Mouse (Mus musculus) G1E (cell line): ENCODE results near the gene Smc3. TPM values are rescaled to one million over a fixed set of nuclear protein-coding genes. Genes with fewer than 3 reads are reported as not detected.

Experiments
- ATAC-seq: 2 replicates; pipeline ENCODE4 v1.8.0; 2016; ENCODE audit warnings: mild to moderate bottlenecking; ENCODE audit not compliant: insufficient number of reproducible peaks, poor library complexity, low FRiP score, severe bottlenecking; ENCODE audit errors: extremely low read depth
- DNase-seq: peaks from one replicate; pipeline ENCODE4 v3.0.0; 2012; ENCODE audit warnings: low spot score
- H3K27me3 ChIP-seq: 2 replicates; pipeline ENCODE4 v1.6.1; 2012; ENCODE audit warnings: mild to moderate bottlenecking, low read length, inconsistent platforms; ENCODE audit not compliant: insufficient read depth
- H3K36me3 ChIP-seq: replicated peaks from 2 replicates; pipeline ENCODE3; 2012; ENCODE audit warnings: mild to moderate bottlenecking, inconsistent platforms
- H3K4me1 ChIP-seq: 2 replicates; pipeline ENCODE4 v1.6.1; 2012; ENCODE audit warnings: low read depth, low read length, inconsistent platforms, mixed read lengths; ENCODE audit not compliant: insufficient read depth
- H3K4me3 ChIP-seq: 2 replicates; pipeline ENCODE4 v1.5.1; 2012; ENCODE audit warnings: low read depth, mild to moderate bottlenecking, inconsistent platforms, low read length, moderate library complexity, mixed read lengths
- H3K9me3 ChIP-seq: replicated peaks from 2 replicates; pipeline ENCODE4 v1.6.1; 2012; ENCODE audit warnings: inconsistent platforms
- CTCF ChIP-seq: IDR thresholded peaks from 2 replicates; pipeline ENCODE4 v1.5.1; 2012; ENCODE audit warnings: low read depth, low read length, inconsistent platforms, mixed read lengths
- GATA1 ChIP-seq: IDR thresholded peaks from 2 replicates; pipeline ENCODE4 v1.6.1; 2012; ENCODE audit warnings: borderline replicate concordance, low read length, inconsistent platforms, mixed read lengths
- GATA2 ChIP-seq: IDR thresholded peaks from 2 replicates; pipeline ENCODE4 v1.6.1; 2012; ENCODE audit warnings: low read depth, low read length, inconsistent platforms, borderline replicate concordance
- POLR2AphosphoS5 ChIP-seq: IDR thresholded peaks from 2 replicates; pipeline ENCODE4 v1.6.1; 2012; ENCODE audit warnings: low read depth, low read length, inconsistent platforms; ENCODE audit not compliant: insufficient replicate concordance
- TAL1 ChIP-seq: conservative IDR thresholded peaks from 2 replicates; pipeline ENCODE4 v1.6.1; 2012; ENCODE audit warnings: low read depth, low read length, inconsistent platforms, mixed read lengths
- polyA plus RNA-seq: library from polyadenylated mRNA; stranded (reverse); fragments of >175 nt; gene quantifications from 2 replicates; pipeline ENCODE4 v1.2.3, GENCODE M21; 2012
- total RNA-seq, 2 experiments: library from RNA; stranded (forward) in 1 of 2; stranded (reverse) in 1 of 2; fragments of 200-1000 nt in 1 of 2; fragments of >200 nt in 1 of 2; fragmentation: Nextera tagmentation in 1 of 2; gene quantifications; 2 replicates each; pipeline ENCODE4 v1.2.3; 2014 to 2017

Gene Smc3
- total and polyA plus RNA-seq, 3 experiments, result 41.9 to 198 (median 150) TPM

DNA sequence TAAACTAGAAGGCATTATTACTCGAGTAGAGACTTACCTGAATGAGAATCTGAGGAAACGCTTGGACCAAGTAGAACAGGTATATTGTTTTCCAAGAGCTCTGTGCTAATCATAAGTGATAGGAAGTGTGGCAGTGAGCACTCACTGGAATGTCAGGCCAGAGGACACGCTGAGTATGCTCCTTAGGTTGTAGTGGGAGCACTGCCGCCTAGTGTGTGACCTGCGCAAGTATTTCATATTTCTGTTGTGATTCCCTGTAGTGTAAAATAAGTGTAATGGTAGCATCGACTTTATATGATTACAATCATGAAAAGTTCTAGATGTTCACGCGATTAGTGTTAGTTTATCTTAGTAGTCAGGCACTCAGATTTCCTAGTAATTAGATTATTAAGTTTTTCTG lies 38.5 kb downstream of the Smc3 start:
- Histone ChIP-seq H3K4me1 (no peaks in the 10 kb centered on the region; the same call in 1 of the 2 replicates), H3K4me3 (no peak overlapping the region), H3K27me3 (no peaks in the 10 kb centered on the region), H3K36me3 (peaks cover 89% of the 10 kb centered on the region), H3K9me3 (no peaks in the 10 kb centered on the region)
- DNase-seq (no peak), ATAC-seq (no peak)
- TF ChIP-seq GATA1, result no peak
- TF ChIP-seq CTCF, result no peak
- TF ChIP-seq TAL1, result no peak
- TF ChIP-seq GATA2, result no peak
- no peak for TF ChIP-seq POLR2AphosphoS5

DNA sequence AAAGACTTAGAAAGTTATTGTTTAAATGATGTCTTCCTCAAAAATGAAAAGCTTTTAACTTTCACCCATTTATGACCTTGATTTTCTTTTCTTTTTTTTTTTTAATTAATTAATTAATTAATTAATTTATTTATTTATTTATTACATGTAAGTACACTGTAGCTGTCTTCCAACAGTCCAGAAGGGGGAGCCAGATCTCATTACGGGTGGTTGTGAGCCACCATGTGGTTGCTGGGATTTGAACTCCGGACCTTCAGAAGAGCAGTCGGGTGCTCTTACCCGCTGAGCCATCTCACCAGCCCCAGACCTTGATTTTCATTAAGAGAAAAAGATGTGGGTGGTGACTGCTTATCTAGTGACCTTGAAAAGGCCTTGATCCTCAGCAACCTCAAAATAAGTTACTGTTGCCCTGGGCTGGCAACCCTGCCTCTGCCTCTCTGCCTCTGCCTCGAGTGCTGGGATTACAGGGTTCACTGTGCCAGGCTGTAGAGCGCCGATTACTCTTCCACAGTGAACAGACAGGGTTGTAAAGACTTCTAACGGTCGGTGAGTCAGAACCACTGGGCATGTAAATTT lies 43.9 kb downstream of the Smc3 start:
- ATAC-seq (no peak), DNase-seq (no peak)
- H3K36me3 ChIP-seq, result peaks cover 88% of the 10 kb centered on the region
- peaks cover 8% of the 10 kb centered on the region for H3K4me1 ChIP-seq
- H3K27me3 ChIP-seq, result no peaks in the 10 kb centered on the region
- H3K9me3 ChIP-seq, result no peaks in the 10 kb centered on the region
- no peak overlapping the region for H3K4me3 ChIP-seq
- TF ChIP-seq TAL1 (no peak), GATA2 (no peak), CTCF (no peak)

DNA sequence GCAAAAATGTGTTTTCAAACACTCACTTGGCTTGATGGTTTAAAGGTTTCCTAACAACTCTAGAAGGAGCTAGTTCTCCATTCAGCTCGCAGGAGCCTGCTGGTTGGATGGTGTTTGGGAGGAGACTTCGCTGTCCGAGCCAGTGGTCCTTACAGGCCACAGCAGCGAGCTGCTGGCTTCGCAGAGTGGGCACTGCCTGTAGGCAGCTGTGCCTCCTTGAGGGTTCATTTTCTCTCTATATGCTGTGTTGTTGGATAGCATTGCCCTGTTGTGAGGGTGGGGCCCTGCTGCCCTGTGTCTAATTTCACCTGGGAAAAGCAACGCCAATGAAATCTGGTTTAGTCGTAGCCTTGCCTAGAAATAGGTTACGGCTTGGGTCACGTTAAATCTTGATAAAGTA lies 47.1 kb downstream of the Smc3 start:
- peaks cover 71% of the 10 kb centered on the region for H3K36me3 ChIP-seq
- DNase-seq (no peak), ATAC-seq (no peak)
- H3K4me3 ChIP-seq, result no peak overlapping the region
- H3K9me3 ChIP-seq, result no peaks in the 10 kb centered on the region
- peaks cover 1% of the 10 kb centered on the region; the same call in 1 of the 2 replicates for H3K27me3 ChIP-seq
- peaks cover 8% of the 10 kb centered on the region for H3K4me1 ChIP-seq
- TF ChIP-seq TAL1, result no peak
- TF ChIP-seq CTCF, result no peak
- no peak for TF ChIP-seq GATA1
- no peak for TF ChIP-seq GATA2
- TF ChIP-seq POLR2AphosphoS5, result no peak

DNA sequence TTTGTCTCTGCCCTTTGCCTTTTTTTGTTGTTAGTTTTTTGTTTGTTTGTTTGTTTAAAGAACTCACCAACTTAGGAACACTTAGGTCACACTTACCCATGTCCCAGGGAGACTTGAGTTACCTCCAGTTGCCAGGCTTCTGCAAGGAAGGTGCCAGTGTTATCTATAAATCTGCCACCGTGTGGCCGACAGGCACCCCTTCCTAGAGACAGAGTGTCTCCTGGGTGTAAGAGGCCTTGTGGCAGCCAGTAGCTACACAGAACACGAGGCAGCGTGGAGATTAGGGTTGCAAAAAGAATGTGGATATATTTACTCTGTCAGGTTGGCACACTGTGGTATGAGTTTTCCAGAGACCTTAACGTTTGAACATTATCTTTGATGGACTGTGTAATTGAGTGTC lies 47.9 kb downstream of the Smc3 start:
- ATAC-seq, result no peak
- Histone ChIP-seq H3K36me3 (peaks cover 66% of the 10 kb centered on the region), H3K27me3 (peaks cover 4% of the 10 kb centered on the region; the same call in 1 of the 2 replicates), H3K4me1 (peaks cover 8% of the 10 kb centered on the region), H3K4me3 (no peak overlapping the region), H3K9me3 (no peaks in the 10 kb centered on the region)
- no peak for DNase-seq
- TF ChIP-seq GATA1, result no peak
- TF ChIP-seq POLR2AphosphoS5, result no peak
- no peak for TF ChIP-seq CTCF
- TF ChIP-seq TAL1, result no peak
- no peak for TF ChIP-seq GATA2

DNA sequence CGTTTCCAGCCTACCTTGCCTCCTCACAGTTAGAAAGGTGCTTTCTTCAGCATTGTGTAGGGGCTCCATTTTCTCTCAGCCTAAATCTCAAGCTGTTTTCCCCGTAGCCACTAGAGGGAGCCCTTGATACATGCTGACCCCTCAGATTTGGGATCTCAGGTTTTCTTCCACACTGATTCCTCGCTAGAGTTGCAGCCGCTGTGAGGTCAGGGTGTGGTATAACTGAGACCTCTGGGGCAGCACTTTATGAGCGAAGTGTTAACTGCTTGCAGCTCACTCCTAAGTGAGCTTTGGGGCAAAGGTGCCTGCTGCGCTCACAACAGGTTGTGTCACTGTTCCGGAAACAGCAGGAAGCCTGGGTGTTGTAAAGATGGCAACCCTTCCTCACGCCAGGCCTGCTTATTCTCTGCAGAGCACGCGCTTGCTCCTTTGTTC lies 48.6 kb downstream of the Smc3 start:
- Histone ChIP-seq H3K36me3 (peaks cover 59% of the 10 kb centered on the region), H3K4me3 (no peak overlapping the region)
- peak; percentile 69 for DNase-seq

DNA sequence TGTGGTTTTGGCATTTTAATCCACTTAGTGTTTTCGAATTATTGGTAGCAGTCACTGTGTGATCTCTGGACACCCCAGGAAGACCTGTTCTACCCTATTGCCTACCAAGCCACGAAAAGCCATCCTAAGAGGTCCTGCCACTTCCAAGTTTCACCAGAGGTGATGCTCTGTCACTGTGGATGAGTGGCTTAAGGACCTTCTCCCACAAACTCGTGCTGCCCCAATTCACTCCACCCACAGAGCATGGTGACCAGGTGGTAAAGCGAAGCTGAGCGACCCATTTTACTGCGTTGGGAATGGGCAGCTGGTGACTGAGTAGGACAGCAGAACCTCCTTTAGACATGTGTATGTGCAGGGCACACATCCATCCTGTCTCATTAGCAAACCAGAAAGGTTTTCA lies 49.2 kb downstream of the Smc3 start:
- Histone ChIP-seq H3K9me3 (no peaks in the 10 kb centered on the region), H3K4me3 (no peak overlapping the region), H3K4me1 (peaks cover 8% of the 10 kb centered on the region), H3K36me3 (peaks cover 56% of the 10 kb centered on the region), H3K27me3 (peaks cover 12% of the 10 kb centered on the region; the same call in 1 of the 2 replicates)
- no peak for TF ChIP-seq CTCF
- no peak for TF ChIP-seq TAL1
- no peak for TF ChIP-seq GATA2
- no peak for TF ChIP-seq GATA1
- TF ChIP-seq POLR2AphosphoS5, result no peak
- DNase-seq (no peak), ATAC-seq (no peak)

More for the DNA sequence above, 48.6 kb downstream of the Smc3 start:
- TF ChIP-seq POLR2AphosphoS5 (no peak), CTCF (peak; percentile 94)
- peaks cover 8% of the 10 kb centered on the region; the same call in 1 of the 2 replicates for H3K27me3 ChIP-seq
- H3K4me1 ChIP-seq, result peaks cover 8% of the 10 kb centered on the region
- ATAC-seq, result no peak
- H3K9me3 ChIP-seq, result no peaks in the 10 kb centered on the region

DNA sequence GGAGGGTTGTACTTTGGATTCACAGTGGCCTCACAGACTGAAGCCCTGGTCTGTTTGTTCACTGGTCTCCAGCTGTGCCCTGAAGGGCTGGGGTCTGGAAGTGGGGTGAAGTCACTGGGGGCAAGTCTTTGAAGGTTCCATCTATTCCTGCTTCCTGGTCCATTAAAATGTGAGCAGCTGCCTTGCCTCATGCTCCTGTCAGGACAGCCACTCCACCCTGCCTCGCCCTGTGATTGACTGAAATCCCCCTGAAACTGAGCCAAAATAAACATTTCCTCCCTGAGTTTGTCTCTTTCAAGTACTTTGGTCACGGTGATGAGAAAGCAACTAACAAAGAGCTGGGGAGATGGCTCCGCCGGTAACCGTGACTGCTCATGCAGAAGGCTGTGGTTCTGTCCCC lies 49.6 kb downstream of the Smc3 start:
- Histone ChIP-seq H3K4me1 (peaks cover 8% of the 10 kb centered on the region), H3K36me3 (peaks cover 54% of the 10 kb centered on the region), H3K9me3 (no peaks in the 10 kb centered on the region), H3K27me3 (peaks cover 12% of the 10 kb centered on the region; the same call in 1 of the 2 replicates), H3K4me3 (no peak overlapping the region)
- ATAC-seq (no peak), DNase-seq (no peak)
- TF ChIP-seq POLR2AphosphoS5 (0 out of 2 replicates have a peak, but pooled peaks have one; percentile 36), TAL1 (no peak)
